Mouse (Mus musculus) hindbrain, embryonic 10.5 days (tissue): ENCODE measurements around the gene Ubald1. TPM values are rescaled to one million over a fixed set of nuclear protein-coding genes. Genes with fewer than 3 reads are reported as not detected.

Experiments
- DNase-seq: peaks from one replicate; pipeline ENCODE4 v3.0.0-alpha.2; 2017; ENCODE audit warnings: low spot score
- H3K27ac ChIP-seq: fragments of 300-500 bp; sonication (generic); 2 replicates; pipeline ENCODE4 v1.5.1; 2016; ENCODE audit warnings: mild to moderate bottlenecking, moderate library complexity
- H3K27me3 ChIP-seq: fragments of 300-500 bp; sonication (generic); 2 replicates; pipeline ENCODE4 v1.6.1; 2016; ENCODE audit warnings: mild to moderate bottlenecking; ENCODE audit not compliant: poor library complexity, insufficient read depth, severe bottlenecking
- H3K36me3 ChIP-seq: fragments of 300-500 bp; sonication (generic); 2 replicates; pipeline ENCODE4 v1.6.1; 2016; ENCODE audit warnings: mild to moderate bottlenecking, moderate library complexity
- H3K4me1 ChIP-seq: fragments of 300-500 bp; sonication (generic); replicated peaks from 2 replicates; pipeline ENCODE4 v1.6.1; 2016; ENCODE audit warnings: mild to moderate bottlenecking
- H3K4me3 ChIP-seq: fragments of 300-500 bp; sonication (generic); 2 replicates; pipeline ENCODE4 v1.5.1; 2016; ENCODE audit warnings: mild to moderate bottlenecking, moderate library complexity
- H3K9me3 ChIP-seq: fragments of 300-500 bp; sonication (generic); 2 replicates; pipeline ENCODE4 v1.6.1; 2016; ENCODE audit warnings: mild to moderate bottlenecking, moderate library complexity
- WGBS: fragments of 180-500 bp; shearing (Covaris S2); methylation state at CpG from one replicate; pipeline ENCODE4 v1.1.7; 2016; 5-methylcytosine and 5-hydroxymethylcytosine counted together
- polyA plus RNA-seq: library from polyadenylated mRNA; unstranded; fragments of >200 nt; fragmentation: Nextera tagmentation; extraction: Ambion mirVana; gene quantifications from 2 replicates; pipeline ENCODE4 v1.2.1, GENCODE M21; 2016

Gene Ubald1
- polyA plus RNA-seq, 1 experiment from 2014 or later = 41.3 TPM

GRCm38 (mm10) chr16:4877195-4877594 lies 2.9 kb downstream of the Ubald1 start:
- Histone ChIP-seq H3K4me3 (peak overlapping the region; percentile 96; the same call in 1 of the 2 replicates), H3K9me3 (no peaks in the 10 kb centered on the region), H3K36me3 (peaks cover 39% of the 10 kb centered on the region), H3K27ac (no peak overlapping the region), H3K4me1 (peaks cover 37% of the 10 kb centered on the region), H3K27me3 (no peaks in the 10 kb centered on the region)
- no peak for DNase-seq
- 89% methylated on average over 4 of the region's 4 CpGs for WGBS

DNA sequence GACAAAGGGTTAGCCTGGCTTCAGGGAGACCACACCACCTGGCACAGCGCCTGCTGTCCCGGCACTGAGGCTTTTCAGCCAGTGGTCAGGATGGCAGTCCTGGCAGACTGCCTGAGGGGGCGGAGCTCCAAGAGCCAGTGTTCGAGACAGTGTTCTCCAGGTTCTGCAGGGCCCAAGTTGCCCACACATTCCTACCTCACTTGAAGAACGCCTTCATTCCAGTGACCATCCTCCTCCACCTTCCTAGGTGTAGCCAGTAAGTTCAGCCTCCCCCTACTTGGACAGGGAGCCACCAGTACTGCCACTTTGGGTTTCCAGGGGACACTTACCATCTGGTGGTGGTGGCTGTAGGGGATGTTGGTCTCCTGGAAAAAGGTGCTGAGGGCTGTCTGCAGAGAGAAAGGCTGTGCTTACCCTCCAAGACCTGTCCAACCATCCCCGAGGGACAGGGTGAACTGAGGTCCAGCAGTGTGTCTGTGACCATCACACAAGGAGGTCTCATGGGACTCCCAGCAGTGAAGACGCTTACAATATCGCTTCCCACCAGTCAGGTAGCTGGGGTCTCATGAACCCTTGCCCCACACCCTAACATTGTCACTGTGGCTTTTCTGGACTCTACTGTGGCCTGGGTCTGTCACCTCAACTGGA lies 4.0 kb downstream of the Ubald1 start:
- 87% methylated on average over 8 of the region's 8 CpGs for WGBS
- Histone ChIP-seq H3K4me3 (no peak overlapping the region), H3K9me3 (no peaks in the 10 kb centered on the region), H3K36me3 (peaks cover 39% of the 10 kb centered on the region), H3K4me1 (peaks cover 28% of the 10 kb centered on the region), H3K27ac (no peak overlapping the region), H3K27me3 (no peaks in the 10 kb centered on the region)
- DNase-seq = no peak

- Histone ChIP-seq H3K4me1 (peaks cover 23% of the 10 kb centered on the region), H3K36me3 (peaks cover 39% of the 10 kb centered on the region), H3K4me3 (no peak overlapping the region), H3K27me3 (no peaks in the 10 kb centered on the region), H3K27ac (no peak overlapping the region), H3K9me3 (no peaks in the 10 kb centered on the region)
- DNase-seq = no peak
- 91% methylated on average over 23 of the region's 23 CpGs for WGBS
Observed at GRCm38 (mm10) chr16:4875198-4876032, 4.7 kb downstream of the Ubald1 start.

DNA sequence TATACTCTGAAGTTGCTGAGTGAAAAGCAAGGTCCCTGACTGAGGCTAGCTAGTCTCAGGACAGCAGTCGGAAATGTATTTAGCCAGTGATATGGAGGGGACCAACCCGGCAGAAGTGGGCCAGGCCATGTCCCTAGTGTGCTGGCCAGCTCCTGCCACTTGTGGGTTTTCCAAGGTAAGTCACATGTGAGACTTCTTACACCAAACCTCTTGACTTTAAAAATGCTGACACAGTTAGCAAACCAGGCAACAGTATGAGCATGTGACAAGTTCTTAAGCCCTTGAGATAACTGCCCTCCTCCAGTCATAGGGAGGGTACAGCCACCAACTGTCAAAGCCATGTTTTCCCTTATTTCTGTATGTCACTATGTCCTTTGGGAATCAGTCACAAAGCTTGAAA lies 8.2 kb downstream of the Ubald1 start:
- 85% methylated on average over 2 of the region's 2 CpGs for WGBS
- H3K36me3 ChIP-seq = peaks cover 54% of the 10 kb centered on the region
- H3K9me3 ChIP-seq = no peaks in the 10 kb centered on the region
- H3K27me3 ChIP-seq = no peaks in the 10 kb centered on the region
- no peak for DNase-seq
- no peaks in the 10 kb centered on the region; the same call in 1 of the 2 replicates for H3K4me1 ChIP-seq
- H3K4me3 ChIP-seq = no peak overlapping the region
- H3K27ac ChIP-seq = no peak overlapping the region

GRCm38 (mm10) chr16:4870490-4870889 lies 9.6 kb downstream of the Ubald1 start:
- no peak overlapping the region for H3K27ac ChIP-seq
- no peaks in the 10 kb centered on the region for H3K9me3 ChIP-seq
- H3K4me3 ChIP-seq = no peak overlapping the region
- H3K4me1 ChIP-seq = no peaks in the 10 kb centered on the region; the same call in 1 of the 2 replicates
- 91% methylated on average over 5 of the region's 5 CpGs for WGBS
- H3K27me3 ChIP-seq = no peaks in the 10 kb centered on the region
- H3K36me3 ChIP-seq = peaks cover 43% of the 10 kb centered on the region
- no peak for DNase-seq

- Histone ChIP-seq H3K27me3 (no peaks in the 10 kb centered on the region), H3K4me3 (no peak overlapping the region), H3K27ac (no peak overlapping the region), H3K9me3 (no peaks in the 10 kb centered on the region), H3K4me1 (no peaks in the 10 kb centered on the region), H3K36me3 (peaks cover 14% of the 10 kb centered on the region)
- 70% methylated on average over 7 of the region's 7 CpGs for WGBS
- no peak for DNase-seq
Observed at GRCm38 (mm10) chr16:4866101-4866695, 13.9 kb downstream of the Ubald1 start.

DNA sequence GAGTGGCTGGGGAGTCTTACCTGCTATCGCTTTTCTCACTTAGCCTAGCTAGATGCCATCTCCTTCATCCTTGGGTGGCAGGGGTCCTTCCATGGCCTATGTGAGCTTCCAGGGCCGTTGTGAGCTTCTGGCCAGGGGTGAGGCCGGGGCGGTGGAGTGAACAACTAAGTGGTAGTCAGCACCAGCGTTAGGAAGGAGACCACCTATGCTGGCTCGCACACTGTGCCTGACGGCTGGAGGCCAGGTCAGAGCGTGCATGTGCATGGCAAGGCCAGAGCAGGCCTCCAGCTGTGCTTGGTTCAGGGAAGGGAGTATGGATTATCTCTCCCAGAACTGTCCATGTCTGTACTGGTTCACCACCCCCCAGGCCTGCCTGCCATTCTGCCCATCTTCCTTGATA lies 16.4 kb downstream of the Ubald1 start:
- Histone ChIP-seq H3K4me3 (no peak overlapping the region), H3K9me3 (no peaks in the 10 kb centered on the region), H3K4me1 (no peaks in the 10 kb centered on the region), H3K27me3 (no peaks in the 10 kb centered on the region), H3K36me3 (no peaks in the 10 kb centered on the region), H3K27ac (no peak overlapping the region)
- 84% methylated on average over 8 of the region's 8 CpGs for WGBS
- DNase-seq = no peak

DNA sequence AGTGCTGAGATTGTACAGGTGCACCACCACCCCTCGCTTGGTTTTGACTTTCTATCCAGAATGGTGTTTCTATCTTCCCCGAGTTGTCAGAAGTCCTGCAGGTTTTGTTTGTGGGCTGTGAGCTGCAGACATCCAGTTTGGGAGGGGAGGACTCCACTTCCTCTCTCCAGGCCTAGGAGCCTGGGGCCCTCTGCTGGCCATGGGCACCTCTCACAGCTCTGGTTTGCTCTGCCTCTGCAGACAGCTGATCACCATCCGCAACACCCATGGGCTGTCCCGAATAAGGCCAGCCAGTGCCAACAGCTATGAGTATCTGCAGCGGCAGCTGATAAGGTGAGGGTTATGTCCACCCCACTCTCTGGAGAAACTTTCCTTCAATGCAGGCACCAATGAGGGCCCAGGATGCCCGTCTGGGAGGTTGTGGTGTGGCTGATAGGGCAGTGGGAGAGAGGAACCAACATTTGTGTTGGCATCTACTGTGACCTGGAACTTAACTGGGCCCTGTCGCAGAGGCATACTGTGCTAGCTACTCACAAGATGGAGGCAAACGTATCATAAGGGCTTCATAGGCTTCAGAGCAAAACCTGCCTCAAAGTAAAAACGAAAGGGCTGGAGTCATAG lies 17.1 kb downstream of the Ubald1 start:
- no peaks in the 10 kb centered on the region for H3K36me3 ChIP-seq
- WGBS = 56% methylated on average over 9 of the region's 9 CpGs
- no peak overlapping the region for H3K27ac ChIP-seq
- no peaks in the 10 kb centered on the region for H3K4me1 ChIP-seq
- H3K4me3 ChIP-seq = no peak overlapping the region
- no peaks in the 10 kb centered on the region for H3K9me3 ChIP-seq
- peak; percentile 51 for DNase-seq
- no peaks in the 10 kb centered on the region for H3K27me3 ChIP-seq

GRCm38 (mm10) chr16:4861392-4861791 lies 18.7 kb downstream of the Ubald1 start:
- no peaks in the 10 kb centered on the region for H3K9me3 ChIP-seq
- H3K27ac ChIP-seq = no peak overlapping the region
- no peaks in the 10 kb centered on the region for H3K36me3 ChIP-seq
- no peak overlapping the region for H3K4me3 ChIP-seq
- DNase-seq = no peak
- WGBS = 55% methylated on average over 10 of the region's 10 CpGs
- no peaks in the 10 kb centered on the region for H3K27me3 ChIP-seq
- H3K4me1 ChIP-seq = no peaks in the 10 kb centered on the region

DNA sequence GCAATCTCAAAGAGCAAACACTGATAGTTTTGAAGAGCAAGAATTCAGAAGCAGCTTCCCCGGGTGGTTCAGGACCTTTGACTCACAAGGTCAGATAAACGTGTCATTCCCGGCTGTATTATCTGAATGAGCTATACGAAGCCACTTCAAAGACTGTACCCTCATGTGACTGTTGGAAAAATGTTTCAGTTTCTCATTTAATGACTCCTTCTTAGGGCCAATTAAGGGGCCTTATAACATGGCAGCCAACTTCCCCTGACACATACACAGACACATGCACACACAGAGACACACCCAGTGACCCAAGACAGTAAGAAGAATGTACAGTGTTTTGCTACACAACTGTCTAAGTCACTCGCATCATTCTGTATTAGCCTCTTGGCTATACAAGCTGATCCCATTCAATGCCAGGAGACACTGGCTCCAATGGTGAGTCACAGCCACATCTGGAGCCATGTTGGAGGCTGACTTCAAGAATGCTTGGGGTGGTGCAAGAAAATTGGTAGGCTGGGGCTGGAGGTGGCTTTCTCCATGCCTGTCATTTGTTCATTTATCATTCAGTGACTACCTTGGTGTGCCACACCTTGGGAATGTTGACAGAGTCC lies 25.0 kb downstream of the Ubald1 start:
- Histone ChIP-seq H3K27ac (no peak overlapping the region), H3K4me1 (no peaks in the 10 kb centered on the region), H3K4me3 (no peak overlapping the region), H3K9me3 (no peaks in the 10 kb centered on the region), H3K36me3 (no peaks in the 10 kb centered on the region), H3K27me3 (no peaks in the 10 kb centered on the region)
- no peak for DNase-seq
- WGBS = 54% methylated on average over 5 of the region's 5 CpGs

- no peak overlapping the region for H3K4me3 ChIP-seq
- no peak overlapping the region for H3K27ac ChIP-seq
- no peaks in the 10 kb centered on the region for H3K36me3 ChIP-seq
- H3K9me3 ChIP-seq = no peaks in the 10 kb centered on the region
- H3K27me3 ChIP-seq = no peaks in the 10 kb centered on the region
- H3K4me1 ChIP-seq = no peaks in the 10 kb centered on the region
- WGBS = 69% methylated on average over 5 of the region's 5 CpGs
- no peak for DNase-seq
Observed at GRCm38 (mm10) chr16:4850938-4851628, 29.0 kb downstream of the Ubald1 start.

DNA sequence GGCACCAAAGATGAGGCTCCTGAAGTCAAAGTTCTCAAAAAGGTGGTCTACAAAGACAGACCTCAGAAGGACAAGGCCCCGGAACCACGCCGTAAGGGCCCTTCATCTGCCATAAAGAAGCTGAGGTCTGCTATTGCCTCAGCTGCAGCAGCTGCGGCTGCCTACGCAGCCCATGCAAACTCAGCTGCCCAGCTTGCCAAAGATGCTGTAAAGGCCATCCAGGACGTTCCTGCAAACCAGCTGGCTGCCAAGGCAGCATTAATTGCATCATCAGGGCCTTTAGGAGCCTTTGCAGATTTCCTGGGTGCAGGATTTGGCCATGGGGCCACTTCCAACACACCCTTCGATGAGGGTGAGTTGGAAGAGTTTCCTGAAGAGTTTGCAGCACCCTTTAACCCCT lies 29.8 kb downstream of the Ubald1 start:
- H3K27me3 ChIP-seq = no peaks in the 10 kb centered on the region
- 78% methylated on average over 7 of the region's 7 CpGs for WGBS
- no peaks in the 10 kb centered on the region for H3K9me3 ChIP-seq

More for the DNA sequence above, 29.8 kb downstream of the Ubald1 start:
- no peak for DNase-seq
- Histone ChIP-seq H3K36me3 (no peaks in the 10 kb centered on the region), H3K4me3 (no peak overlapping the region), H3K27ac (no peak overlapping the region), H3K4me1 (no peaks in the 10 kb centered on the region)
